Mouse (Mus musculus) MEL (cell line): Measurements from ENCODE around the gene Ywhag. TPM values are rescaled to one million over a fixed set of nuclear protein-coding genes. Genes with fewer than 3 reads are reported as not detected.

ENCODE experiments used
- DNase-seq: peaks from one replicate; pipeline ENCODE4 v3.0.0; 2011; ENCODE audit warnings: low read depth, low spot score
- H3K27ac ChIP-seq: 2 replicates; pipeline ENCODE4 v1.5.1; 2012; ENCODE audit warnings: low read depth, mild to moderate bottlenecking, control low read depth, low read length, moderate library complexity; ENCODE audit not compliant: control insufficient read depth
- H3K27me3 ChIP-seq, 2 experiments: fragments of 150-350 bp in 1 of 2; sonication (generic) in 1 of 2; 2 replicates each; pipeline ENCODE4 v1.6.1; 2012; ENCODE audit warnings: low read length in 2 of 2, mild to moderate bottlenecking in 2 of 2, improper control_type of control experiment in 1 of 2, moderate library complexity in 1 of 2; ENCODE audit not compliant: insufficient read depth in 2 of 2, control insufficient read depth in 1 of 2
- H3K36me3 ChIP-seq, 2 experiments: 2 replicates each; pipeline ENCODE4 v1.6.1; 2012 to 2014; ENCODE audit warnings: low read length in 2 of 2, improper control_type of control experiment in 1 of 2, inconsistent platforms in 1 of 2, mild to moderate bottlenecking in 1 of 2; ENCODE audit not compliant: insufficient read depth in 2 of 2, control insufficient read depth in 1 of 2
- H3K4me1 ChIP-seq, 2 experiments: fragments of 150-350 bp in 1 of 2; sonication (generic) in 1 of 2; 2 replicates each; pipeline ENCODE4 v1.6.1; 2012; ENCODE audit warnings: low read length in 2 of 2, improper control_type of control experiment in 1 of 2, mild to moderate bottlenecking in 1 of 2; ENCODE audit not compliant: insufficient read depth in 2 of 2, control insufficient read depth in 1 of 2
- H3K4me3 ChIP-seq, 2 experiments: fragments of 150-350 bp in 1 of 2; sonication (generic) in 1 of 2; 2 replicates each; pipeline ENCODE4 v1.5.1; 2012; ENCODE audit warnings: low read depth in 2 of 2, low read length in 2 of 2, mild to moderate bottlenecking in 2 of 2, moderate library complexity in 2 of 2, control low read depth in 1 of 2, improper control_type of control experiment in 1 of 2; ENCODE audit not compliant: control insufficient read depth in 1 of 2, insufficient read depth in 1 of 2
- H3K79me2 ChIP-seq: 2 replicates; pipeline ENCODE4 v1.6.1; 2012; ENCODE audit warnings: mild to moderate bottlenecking, low read length, moderate library complexity; ENCODE audit not compliant: control insufficient read depth, poor library complexity, insufficient read depth
- H3K9ac ChIP-seq: 2 replicates; pipeline ENCODE4 v1.6.1; 2012; ENCODE audit warnings: low read depth, mild to moderate bottlenecking, control low read depth, low read length, moderate library complexity; ENCODE audit not compliant: control insufficient read depth, poor library complexity, severe bottlenecking
- H3K9me3 ChIP-seq: fragments of 150-350 bp; sonication (generic); replicated peaks from 2 replicates; pipeline ENCODE4 v1.6.1; 2012; ENCODE audit warnings: mild to moderate bottlenecking, low read length, improper control_type of control experiment, moderate library complexity; ENCODE audit not compliant: insufficient read depth
- CHD2 ChIP-seq: IDR thresholded peaks from 2 replicates; pipeline ENCODE4 v1.6.1; 2011; ENCODE audit warnings: low read length, improper control_type of control experiment
- ELF1 ChIP-seq: IDR thresholded peaks from 2 replicates; pipeline ENCODE4 v1.6.1; 2014; ENCODE audit warnings: low read depth, mild to moderate bottlenecking, inconsistent platforms, low read length, improper control_type of control experiment, moderate library complexity
- GABPA ChIP-seq: IDR thresholded peaks from 2 replicates; pipeline ENCODE4 v1.6.1; 2012; ENCODE audit warnings: low read depth, mild to moderate bottlenecking, inconsistent platforms, low read length, improper control_type of control experiment, moderate library complexity
- JUND ChIP-seq: IDR thresholded peaks from 2 replicates; pipeline ENCODE4 v1.6.1; 2011; ENCODE audit warnings: low read depth, mild to moderate bottlenecking, improper control_type of control experiment, low read length
- MAX ChIP-seq: IDR thresholded peaks from 2 replicates; pipeline ENCODE4 v1.6.1; 2011; ENCODE audit warnings: low read length, improper control_type of control experiment
- MXI1 ChIP-seq: IDR thresholded peaks from 2 replicates; pipeline ENCODE4 v1.6.1; 2011; ENCODE audit warnings: mild to moderate bottlenecking, low read depth, low read length, improper control_type of control experiment
- MYB ChIP-seq: IDR thresholded peaks from 2 replicates; pipeline ENCODE4 v1.6.1; 2011; ENCODE audit warnings: mild to moderate bottlenecking, low read depth, low read length, improper control_type of control experiment
- MYC ChIP-seq: IDR thresholded peaks from 2 replicates; pipeline ENCODE4 v1.6.1; 2011; ENCODE audit warnings: low read depth, mild to moderate bottlenecking, low read length, improper control_type of control experiment, moderate library complexity
- NRF1 ChIP-seq: IDR thresholded peaks from 2 replicates; pipeline ENCODE4 v1.6.1; 2014; ENCODE audit warnings: low read depth, mild to moderate bottlenecking, inconsistent platforms, low read length, improper control_type of control experiment, moderate library complexity; ENCODE audit not compliant: poor library complexity, insufficient read depth, severe bottlenecking
- POLR2AphosphoS5 ChIP-seq: IDR thresholded peaks from 2 replicates; pipeline ENCODE4 v1.6.1; 2012; ENCODE audit warnings: low read depth, borderline replicate concordance, mild to moderate bottlenecking, inconsistent platforms, low read length, moderate library complexity, mixed read lengths
- SIN3A ChIP-seq: IDR thresholded peaks from 2 replicates; pipeline ENCODE4 v1.6.1; 2012; ENCODE audit warnings: low read length, improper control_type of control experiment, inconsistent platforms
- SMC3 ChIP-seq: IDR thresholded peaks from 2 replicates; pipeline ENCODE4 v1.6.1; 2011; ENCODE audit warnings: low read depth, low read length, improper control_type of control experiment
- USF2 ChIP-seq, 2 experiments: IDR thresholded peaks; 2 replicates each; pipeline ENCODE4 v1.6.1; 2011 to 2012; ENCODE audit warnings: improper control_type of control experiment in 2 of 2, low read length in 2 of 2, borderline replicate concordance in 1 of 2, inconsistent platforms in 1 of 2, low read depth in 1 of 2, mild to moderate bottlenecking in 1 of 2; ENCODE audit not compliant: insufficient read depth in 1 of 2
- ZKSCAN1 ChIP-seq: IDR thresholded peaks from 2 replicates; pipeline ENCODE4 v1.6.1; 2012; ENCODE audit warnings: low read depth, mild to moderate bottlenecking, inconsistent platforms, low read length, improper control_type of control experiment, moderate library complexity
- ZMIZ1 ChIP-seq: IDR thresholded peaks from 2 replicates; pipeline ENCODE4 v1.6.1; 2012; ENCODE audit warnings: low read depth, mild to moderate bottlenecking, inconsistent platforms, low read length, improper control_type of control experiment, moderate library complexity
- ZNF384 ChIP-seq: IDR thresholded peaks from 2 replicates; pipeline ENCODE4 v1.6.1; 2012; ENCODE audit warnings: low read depth, mild to moderate bottlenecking, inconsistent platforms, low read length, improper control_type of control experiment
- polyA plus RNA-seq, 2 experiments: library from polyadenylated mRNA; stranded (reverse) in 1 of 2; unstranded in 1 of 2; fragments of >175 nt in 1 of 2; fragments of >200 nt in 1 of 2; gene quantifications; 2 replicates each; pipeline versions ENCODE4 v1.2.1 to v1.2.4; 2012; ENCODE audit warnings: low replicate concordance in 2 of 2, low read depth in 1 of 2; ENCODE audit not compliant: insufficient read length in 2 of 2, insufficient read depth in 1 of 2, missing spikeins in 1 of 2
- total RNA-seq: library from RNA; depleted of rRNA; stranded (reverse); fragments of 300-350 nt; gene quantifications from 2 replicates; pipeline ENCODE4 v1.2.3, GENCODE M21; 2012

Gene Ywhag
- total and polyA plus RNA-seq, 3 experiments = 109 to 295 (median 268) TPM

DNA sequence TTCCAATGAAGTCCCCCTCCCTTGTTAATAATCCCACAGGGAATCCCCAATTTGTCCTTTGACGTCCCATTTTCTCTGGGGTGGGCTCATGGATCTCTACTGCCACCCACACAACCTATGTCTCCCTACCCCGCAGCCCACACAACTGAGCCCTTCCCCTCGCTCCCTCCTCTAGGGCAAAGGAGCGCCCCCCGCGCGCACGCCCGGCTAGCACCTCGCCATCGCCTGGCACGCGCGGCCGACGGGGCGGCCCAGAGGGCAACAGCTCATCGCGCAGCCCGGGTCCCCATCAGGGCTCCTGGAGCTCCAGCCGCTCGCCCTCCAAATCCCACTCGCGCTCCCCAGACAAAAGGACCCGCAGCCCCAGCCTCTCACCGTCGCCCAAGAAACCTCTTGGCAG, 65.8 kb downstream of the Ywhag start:
- H3K27me3 ChIP-seq = peaks cover 3 to 10% of the 10 kb centered on the region in 2 experiments
- DNase-seq = no peak
- H3K27ac ChIP-seq = no peak overlapping the region
- peaks cover 0 to 5% of the 10 kb centered on the region in 2 experiments; a peak in 2 of 4 replicates for H3K36me3 ChIP-seq
- no peak overlapping the region for H3K4me3 ChIP-seq
- no peak overlapping the region for H3K9ac ChIP-seq
- H3K4me1 ChIP-seq = peaks cover 0 to 6% of the 10 kb centered on the region in 2 experiments; a peak in 2 of 4 replicates
- no peaks in the 10 kb centered on the region for H3K79me2 ChIP-seq
- H3K9me3 ChIP-seq = no peaks in the 10 kb centered on the region
- TF ChIP-seq GABPA (no peak), JUND (no peak), ELF1 (no peak), ZMIZ1 (no peak), POLR2AphosphoS5 (no peak), MXI1 (no peak), ZKSCAN1 (no peak), ZNF384 (no peak)

DNA sequence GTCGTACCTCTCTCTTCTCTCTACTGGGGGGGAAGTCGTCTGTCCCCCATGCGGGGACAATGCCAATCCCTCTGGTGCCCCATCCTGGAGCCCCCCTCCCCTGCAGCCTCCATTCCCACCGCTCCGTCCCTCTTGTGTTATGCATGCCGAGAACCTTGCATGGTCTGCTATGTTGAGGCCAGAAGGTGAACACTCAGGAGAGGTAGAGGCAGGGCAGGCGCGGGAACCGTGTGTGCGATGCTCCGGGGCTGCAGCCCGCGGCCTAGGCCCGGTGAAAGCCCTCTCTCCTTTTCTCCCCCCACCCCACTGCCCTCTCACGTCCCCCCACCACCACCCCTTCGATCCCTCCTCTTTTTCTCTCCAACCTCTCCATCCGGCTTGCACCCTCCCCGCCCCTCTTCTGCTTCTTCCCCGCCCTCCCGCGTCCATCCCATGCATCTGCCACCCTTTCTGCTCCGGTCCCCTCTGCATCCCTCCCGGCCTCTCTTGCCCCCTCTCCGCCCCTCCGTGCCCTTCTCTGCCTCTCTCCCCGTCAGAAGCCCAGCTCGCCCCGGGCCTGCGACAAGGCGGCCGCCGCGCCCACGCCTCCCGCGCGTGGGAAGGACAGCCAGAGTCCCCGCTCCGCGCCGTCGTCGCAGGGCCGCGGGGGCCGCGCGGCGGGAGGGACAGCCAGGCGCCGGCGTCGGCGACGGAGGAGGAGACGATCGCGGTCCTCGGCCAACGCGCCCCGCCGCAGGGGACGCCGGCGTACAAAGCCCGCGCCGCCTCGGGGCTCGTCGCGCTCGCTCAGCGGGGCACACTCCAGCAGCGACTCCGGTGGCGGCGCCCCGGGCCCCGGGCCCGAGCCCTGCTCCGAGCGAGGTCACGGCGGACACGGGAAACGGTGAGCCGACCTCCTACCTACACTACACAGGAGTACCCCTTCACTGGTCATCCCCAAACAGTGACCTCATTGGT, 66.5 kb downstream of the Ywhag start:
- TF ChIP-seq MYC (no peak), SMC3 (no peak), SIN3A (no peak), USF2 (IDR thresholded peaks at IDR 0.05; ENCODE audit: borderline replicate concordance in 1 of 2, insufficient read depth in 1 of 2, low read depth in 1 of 2, low read length in 2 of 2) (no peak), CHD2 (no peak), MAX (no peak), MYB (no peak), NRF1 (no peak)
- H3K27me3 ChIP-seq = peaks cover 3 to 10% of the 10 kb centered on the region in 2 experiments

More for the DNA sequence above, 66.5 kb downstream of the Ywhag start:
- Histone ChIP-seq H3K27ac (no peak overlapping the region), H3K4me3 (no peak overlapping the region), H3K9me3 (no peaks in the 10 kb centered on the region), H3K4me1 (peaks cover 0 to 2% of the 10 kb centered on the region in 2 experiments; a peak in 1 of 4 replicates), H3K9ac (no peak overlapping the region), H3K36me3 (peaks cover 0 to 4% of the 10 kb centered on the region in 2 experiments; a peak in 1 of 4 replicates), H3K79me2 (no peaks in the 10 kb centered on the region)
- DNase-seq = no peak
